Mouse (Mus musculus): Measurements from ENCODE around the gene Gm29609. TPM values are rescaled to one million over a fixed set of nuclear protein-coding genes. Genes with fewer than 3 reads are reported as not detected.

Gm29609 gene
- 0.52 TPM for polyA plus RNA-seq (2015; fragmentation: Illumina TruSeq; extraction: RNeasy Lipid Tissue Mini Kit (QIAGEN cat#74804); ENCODE audit: insufficient read depth, low read depth, low replicate concordance)

GRCm38 (mm10) chr5:31179766-31180630 lies at the start of gene Gm29609, which contains the start of gene Gtf3c2:
Gene Gm29609, minus strand, starts transcription at chr5:31179911.
Gene Gtf3c2, minus strand, starts transcription at chr5:31180144.

GRCm38 (mm10) chr5:31220448-31221303 lies 41.0 kb upstream of the Gm29609 start, which contains the start of gene Ppm1g:
Gene Ppm1g, minus strand, starts transcription at chr5:31220687.

GRCm38 (mm10) chr5:31201742-31202590 lies 22.3 kb upstream of the Gm29609 start, which contains the start of gene Zfp513:
Gene Zfp513, minus strand, starts transcription at chr5:31202303.

GRCm38 (mm10) chr5:31192939-31193630 lies 13.4 kb upstream of the Gm29609 start, which contains the start of the genes Snx17 and Eif2b4:
Gene Snx17, plus strand, starts transcription at chr5:31193227.
Gene Eif2b4, minus strand, starts transcription at chr5:31193430.

GRCm38 (mm10) chr5:31154152-31154553 lies 25.6 kb downstream of the Gm29609 start, which contains the start of gene Mpv17:
Gene Mpv17, minus strand, starts transcription at chr5:31154251.

GRCm38 (mm10) chr5:31138241-31138967 lies 41.3 kb downstream of the Gm29609 start, which contains the start of gene Ucn:
Gene Ucn, minus strand, starts transcription at chr5:31138829.

GRCm38 (mm10) chr5:31116354-31116753 lies 63.4 kb downstream of the Gm29609 start, which contains the start of gene Trim54:
Gene Trim54, plus strand, starts transcription at chr5:31116712.

GRCm38 (mm10) chr5:31108000-31108490 lies 71.7 kb downstream of the Gm29609 start, which contains the start of gene Slc30a3:
Gene Slc30a3, minus strand, starts transcription at chr5:31108237.

GRCm38 (mm10) chr5:31105814-31106335 lies 73.8 kb downstream of the Gm29609 start, which contains the start of gene Dnajc5g:
Gene Dnajc5g, plus strand, starts transcription at chr5:31106285.

Other genes starting within 250 kb of the Gm29609 start
- 3.9 TPM for gene Cgref1, start 234.3 kb downstream of the Gm29609 start, polyA plus RNA-seq (2015; fragmentation: Illumina TruSeq; extraction: RNeasy Lipid Tissue Mini Kit (QIAGEN cat#74804); ENCODE audit: insufficient read depth, low read depth, low replicate concordance)
- gene Preb, start 219.6 kb downstream of the Gm29609 start, polyA plus RNA-seq (2015; fragmentation: Illumina TruSeq; extraction: RNeasy Lipid Tissue Mini Kit (QIAGEN cat#74804); ENCODE audit: insufficient read depth, low read depth, low replicate concordance) = 80.6 TPM
- 0.31 TPM for gene Tcf23, start 211.2 kb downstream of the Gm29609 start, polyA plus RNA-seq (2015; fragmentation: Illumina TruSeq; extraction: RNeasy Lipid Tissue Mini Kit (QIAGEN cat#74804); ENCODE audit: insufficient read depth, low read depth, low replicate concordance)
- gene Atraid, start 131.6 kb downstream of the Gm29609 start, polyA plus RNA-seq (2015; fragmentation: Illumina TruSeq; extraction: RNeasy Lipid Tissue Mini Kit (QIAGEN cat#74804); ENCODE audit: insufficient read depth, low read depth, low replicate concordance) = 39.3 TPM
- gene Slc5a6, start 131.0 kb downstream of the Gm29609 start, polyA plus RNA-seq (2015; fragmentation: Illumina TruSeq; extraction: RNeasy Lipid Tissue Mini Kit (QIAGEN cat#74804); ENCODE audit: insufficient read depth, low read depth, low replicate concordance) = 4.2 TPM
- 11.6 TPM for gene Cad, start 125.1 kb downstream of the Gm29609 start, polyA plus RNA-seq (2015; fragmentation: Illumina TruSeq; extraction: RNeasy Lipid Tissue Mini Kit (QIAGEN cat#74804); ENCODE audit: insufficient read depth, low read depth, low replicate concordance)
- not detected for gene Dnajc5g, start 73.6 kb downstream of the Gm29609 start, polyA plus RNA-seq (2015; fragmentation: Illumina TruSeq; extraction: RNeasy Lipid Tissue Mini Kit (QIAGEN cat#74804); ENCODE audit: insufficient read depth, low read depth, low replicate concordance)
- gene Slc30a3, start 71.7 kb downstream of the Gm29609 start, polyA plus RNA-seq (2015; fragmentation: Illumina TruSeq; extraction: RNeasy Lipid Tissue Mini Kit (QIAGEN cat#74804); ENCODE audit: insufficient read depth, low read depth, low replicate concordance) = not detected
- not detected for gene Trim54, start 63.2 kb downstream of the Gm29609 start, polyA plus RNA-seq (2015; fragmentation: Illumina TruSeq; extraction: RNeasy Lipid Tissue Mini Kit (QIAGEN cat#74804); ENCODE audit: insufficient read depth, low read depth, low replicate concordance)
- not detected for gene Ucn, start 41.1 kb downstream of the Gm29609 start, polyA plus RNA-seq (2015; fragmentation: Illumina TruSeq; extraction: RNeasy Lipid Tissue Mini Kit (QIAGEN cat#74804); ENCODE audit: insufficient read depth, low read depth, low replicate concordance)
- 13.0 TPM for gene Mpv17, start 25.7 kb downstream of the Gm29609 start, polyA plus RNA-seq (2015; fragmentation: Illumina TruSeq; extraction: RNeasy Lipid Tissue Mini Kit (QIAGEN cat#74804); ENCODE audit: insufficient read depth, low read depth, low replicate concordance)
- gene Gtf3c2, start 233 bp upstream of the Gm29609 start, polyA plus RNA-seq (2015; fragmentation: Illumina TruSeq; extraction: RNeasy Lipid Tissue Mini Kit (QIAGEN cat#74804); ENCODE audit: insufficient read depth, low read depth, low replicate concordance) = 25.7 TPM
- 15.2 TPM for gene Snx17, start 13.3 kb upstream of the Gm29609 start, polyA plus RNA-seq (2015; fragmentation: Illumina TruSeq; extraction: RNeasy Lipid Tissue Mini Kit (QIAGEN cat#74804); ENCODE audit: insufficient read depth, low read depth, low replicate concordance)
- 17.1 TPM for gene Eif2b4, start 13.5 kb upstream of the Gm29609 start, polyA plus RNA-seq (2015; fragmentation: Illumina TruSeq; extraction: RNeasy Lipid Tissue Mini Kit (QIAGEN cat#74804); ENCODE audit: insufficient read depth, low read depth, low replicate concordance)
- 5.8 TPM for gene Zfp513, start 22.4 kb upstream of the Gm29609 start, polyA plus RNA-seq (2015; fragmentation: Illumina TruSeq; extraction: RNeasy Lipid Tissue Mini Kit (QIAGEN cat#74804); ENCODE audit: insufficient read depth, low read depth, low replicate concordance)
- 12.2 TPM for gene Ppm1g, start 40.8 kb upstream of the Gm29609 start, polyA plus RNA-seq (2015; fragmentation: Illumina TruSeq; extraction: RNeasy Lipid Tissue Mini Kit (QIAGEN cat#74804); ENCODE audit: insufficient read depth, low read depth, low replicate concordance)
- gene Nrbp1, start 61.0 kb upstream of the Gm29609 start, polyA plus RNA-seq (2015; fragmentation: Illumina TruSeq; extraction: RNeasy Lipid Tissue Mini Kit (QIAGEN cat#74804); ENCODE audit: insufficient read depth, low read depth, low replicate concordance) = 26.8 TPM
- gene Gm9970, start 61.3 kb upstream of the Gm29609 start, polyA plus RNA-seq (2015; fragmentation: Illumina TruSeq; extraction: RNeasy Lipid Tissue Mini Kit (QIAGEN cat#74804); ENCODE audit: insufficient read depth, low read depth, low replicate concordance) = not detected
- 9.0 TPM for gene Krtcap3, start 71.8 kb upstream of the Gm29609 start, polyA plus RNA-seq (2015; fragmentation: Illumina TruSeq; extraction: RNeasy Lipid Tissue Mini Kit (QIAGEN cat#74804); ENCODE audit: insufficient read depth, low read depth, low replicate concordance)
- 20.7 TPM for gene Ift172, start 111.2 kb upstream of the Gm29609 start, polyA plus RNA-seq (2015; fragmentation: Illumina TruSeq; extraction: RNeasy Lipid Tissue Mini Kit (QIAGEN cat#74804); ENCODE audit: insufficient read depth, low read depth, low replicate concordance)
- 2.1 TPM for gene Fndc4, start 116.2 kb upstream of the Gm29609 start, polyA plus RNA-seq (2015; fragmentation: Illumina TruSeq; extraction: RNeasy Lipid Tissue Mini Kit (QIAGEN cat#74804); ENCODE audit: insufficient read depth, low read depth, low replicate concordance)
- gene Gckr, start 117.5 kb upstream of the Gm29609 start, polyA plus RNA-seq (2015; fragmentation: Illumina TruSeq; extraction: RNeasy Lipid Tissue Mini Kit (QIAGEN cat#74804); ENCODE audit: insufficient read depth, low read depth, low replicate concordance) = 1.1 TPM